Mouse (Mus musculus) CH12.LX (cell line): ENCODE measurements around the gene Ap2a2. TPM values are rescaled to one million over a fixed set of nuclear protein-coding genes. Genes with fewer than 3 reads are reported as not detected.

Experiments used
- DNase-seq: peaks from one replicate; pipeline ENCODE4 v3.0.0-alpha.2; 2013; ENCODE audit errors: extremely low read depth
- H3K27ac ChIP-seq: 2 replicates; pipeline ENCODE4 v1.5.1; 2012; ENCODE audit warnings: low read depth, mild to moderate bottlenecking, control low read depth, moderate library complexity; ENCODE audit not compliant: insufficient read depth
- H3K27me3 ChIP-seq: replicated peaks from 2 replicates; pipeline ENCODE3; 2012; ENCODE audit warnings: inconsistent platforms
- H3K36me3 ChIP-seq, 2 experiments: replicated peaks in 1 of 2; 2 replicates each; pipeline versions ENCODE3 to v1.6.1; 2012; ENCODE audit warnings: inconsistent platforms in 1 of 2, low read length in 1 of 2, mild to moderate bottlenecking in 1 of 2, mixed read lengths in 1 of 2, moderate library complexity in 1 of 2; ENCODE audit not compliant: control insufficient read depth in 1 of 2, insufficient read depth in 1 of 2
- H3K4me1 ChIP-seq, 2 experiments: 2 replicates each; pipeline ENCODE4 v1.6.1; 2012; ENCODE audit warnings: inconsistent platforms in 1 of 2, moderate library complexity in 1 of 2; ENCODE audit not compliant: insufficient read depth in 2 of 2, control insufficient read depth in 1 of 2
- H3K4me2 ChIP-seq: 2 replicates; pipeline ENCODE4 v1.6.1; 2012; ENCODE audit warnings: low read depth, mild to moderate bottlenecking, control low read depth; ENCODE audit not compliant: poor library complexity, insufficient read depth, severe bottlenecking
- H3K4me3 ChIP-seq, 3 experiments: fragments of 150-350 bp in 1 of 3; sonication (generic) in 1 of 3; replicated peaks in 1 of 3; 2 replicates each; pipeline versions ENCODE3 to v1.5.1; 2011 to 2012; ENCODE audit warnings: low read depth in 2 of 3, low read length in 2 of 3, mild to moderate bottlenecking in 2 of 3, moderate library complexity in 2 of 3, control low read depth in 1 of 3, improper control_type of control experiment in 1 of 3, inconsistent platforms in 1 of 3, mixed read lengths in 1 of 3; ENCODE audit not compliant: poor library complexity in 1 of 3
- H3K79me2 ChIP-seq: replicated peaks from 2 replicates; pipeline ENCODE4 v1.6.1; 2012; ENCODE audit warnings: mild to moderate bottlenecking, moderate library complexity; ENCODE audit not compliant: control insufficient read depth, poor library complexity, insufficient read depth, severe bottlenecking; ENCODE audit errors: extremely low read depth
- H3K9ac ChIP-seq: 2 replicates; pipeline ENCODE4 v1.6.1; 2012; ENCODE audit warnings: low read depth, mild to moderate bottlenecking, control low read depth, moderate library complexity; ENCODE audit not compliant: insufficient read depth
- H3K9me3 ChIP-seq: replicated peaks from 2 replicates; pipeline ENCODE3; 2012; ENCODE audit warnings: low read length, inconsistent platforms, mixed read lengths
- CTCF ChIP-seq, 2 experiments: IDR thresholded peaks in 1 of 2; conservative IDR thresholded peaks in 1 of 2; 2 replicates each; pipeline ENCODE4 v1.5.1; 2011 to 2012; ENCODE audit warnings: low read depth in 2 of 2, low read length in 2 of 2, improper control_type of control experiment in 1 of 2, inconsistent platforms in 1 of 2, mild to moderate bottlenecking in 1 of 2, moderate library complexity in 1 of 2
- ELF1 ChIP-seq: IDR thresholded peaks from 2 replicates; pipeline ENCODE4 v1.6.1; 2014; ENCODE audit warnings: low read depth, mild to moderate bottlenecking, inconsistent platforms, low read length, improper control_type of control experiment
- EP300 ChIP-seq: IDR thresholded peaks from 2 replicates; pipeline ENCODE4 v1.6.1; 2011; ENCODE audit warnings: low read length, improper control_type of control experiment
- HCFC1 ChIP-seq: IDR thresholded peaks from 2 replicates; pipeline ENCODE4 v1.6.1; 2012; ENCODE audit warnings: low read depth, mild to moderate bottlenecking, inconsistent platforms, low read length, improper control_type of control experiment
- IRF4 ChIP-seq: IDR thresholded peaks from 2 replicates; pipeline ENCODE4 v1.6.1; 2014; ENCODE audit warnings: low read depth, mild to moderate bottlenecking, inconsistent platforms, low read length, improper control_type of control experiment
- JUND ChIP-seq: conservative IDR thresholded peaks from 2 replicates; pipeline ENCODE4 v1.6.1; 2011; ENCODE audit warnings: low read depth, low read length, improper control_type of control experiment
- KAT2A ChIP-seq: IDR thresholded peaks from 2 replicates; pipeline ENCODE4 v1.6.1; 2012; ENCODE audit warnings: low read length, improper control_type of control experiment, inconsistent platforms; ENCODE audit not compliant: insufficient replicate concordance
- MAFK ChIP-seq: IDR thresholded peaks from 2 replicates; pipeline ENCODE4 v1.6.1; 2011; ENCODE audit warnings: low read length, improper control_type of control experiment; ENCODE audit not compliant: insufficient replicate concordance
- MAZ ChIP-seq: IDR thresholded peaks from 2 replicates; pipeline ENCODE4 v1.6.1; 2012; ENCODE audit warnings: low read depth, mild to moderate bottlenecking, inconsistent platforms, low read length, improper control_type of control experiment, moderate library complexity
- MEF2A ChIP-seq: IDR thresholded peaks from 2 replicates; pipeline ENCODE4 v1.6.1; 2014; ENCODE audit warnings: low read depth, mild to moderate bottlenecking, inconsistent platforms, low read length, improper control_type of control experiment, borderline replicate concordance
- MYC ChIP-seq: IDR thresholded peaks from 2 replicates; pipeline ENCODE4 v1.6.1; 2011; ENCODE audit warnings: low read depth, mild to moderate bottlenecking, improper control_type of control experiment, low read length
- NELFE ChIP-seq: IDR thresholded peaks from 2 replicates; pipeline ENCODE4 v1.6.1; 2011; ENCODE audit warnings: low read depth, low read length, improper control_type of control experiment
- PAX5 ChIP-seq: IDR thresholded peaks from 2 replicates; pipeline ENCODE4 v1.6.1; 2012; ENCODE audit warnings: low read length, inconsistent platforms, mixed read lengths
- POLR2A ChIP-seq: IDR thresholded peaks from 2 replicates; pipeline ENCODE4 v1.6.1; 2011; ENCODE audit warnings: low read depth, mild to moderate bottlenecking, improper control_type of control experiment, low read length
- RAD21 ChIP-seq: IDR thresholded peaks from 2 replicates; pipeline ENCODE4 v1.6.1; 2011; ENCODE audit warnings: low read depth, mild to moderate bottlenecking, low read length, improper control_type of control experiment, moderate library complexity
- SIN3A ChIP-seq: IDR thresholded peaks from 2 replicates; pipeline ENCODE4 v1.6.1; 2012; ENCODE audit warnings: low read length, improper control_type of control experiment, inconsistent platforms
- TBP ChIP-seq: conservative IDR thresholded peaks from 2 replicates; pipeline ENCODE4 v1.6.1; 2011; ENCODE audit warnings: low read depth, low read length, improper control_type of control experiment
- TCF12 ChIP-seq: IDR thresholded peaks from 2 replicates; pipeline ENCODE4 v1.6.1; 2014; ENCODE audit warnings: low read depth, mild to moderate bottlenecking, inconsistent platforms, low read length, improper control_type of control experiment
- USF1 ChIP-seq: IDR thresholded peaks from 2 replicates; pipeline ENCODE4 v1.6.1; 2014; ENCODE audit warnings: low read depth, mild to moderate bottlenecking, inconsistent platforms, low read length, improper control_type of control experiment
- ZC3H11A ChIP-seq: IDR thresholded peaks from 2 replicates; pipeline ENCODE4 v1.6.1; 2012; ENCODE audit warnings: low read depth, mild to moderate bottlenecking, inconsistent platforms, low read length, improper control_type of control experiment
- ZKSCAN1 ChIP-seq: IDR thresholded peaks from 2 replicates; pipeline ENCODE4 v1.6.1; 2012; ENCODE audit warnings: low read depth, inconsistent platforms, low read length, improper control_type of control experiment, borderline replicate concordance
- ZMIZ1 ChIP-seq: IDR thresholded peaks from 2 replicates; pipeline ENCODE4 v1.6.1; 2012; ENCODE audit warnings: low read depth, mild to moderate bottlenecking, inconsistent platforms, low read length, improper control_type of control experiment
- dilution Hi-C: fragments of 300-500 bp; cut with MboI; formaldehyde crosslinking; loops from 2 replicates; pipeline ENCODE4 v1.14.3; 2020; ENCODE audit warnings: low sequenced_read_pairs; ENCODE audit not compliant: extremely low pct_unique_long_range_greater_than_20kb, extremely low pct_ligation_motif_present
- in situ Hi-C: fragments of 300-500 bp; cut with MboI; formaldehyde crosslinking; loops from 3 replicates; pipeline ENCODE4 v1.14.3; 2019; ENCODE audit warnings: low sequenced_read_pairs, low pct_ligation_motif_present, low pct_unique_long_range_greater_than_20kb, mixed read lengths
- polyA plus RNA-seq: library from polyadenylated mRNA; unstranded; fragments of >175 nt; gene quantifications from 2 replicates; pipeline ENCODE4 v1.2.1, GENCODE M21; 2012; ENCODE audit warnings: low read depth; ENCODE audit not compliant: insufficient read length
- total RNA-seq, 2 experiments: library from RNA; depleted of rRNA; stranded (reverse); fragments of 300-350 nt in 1 of 2; fragments of >200 nt in 1 of 2; gene quantifications; 2 replicates each; pipeline ENCODE4 v1.2.3; 2012 to 2014

Ap2a2 gene
- total and polyA plus RNA-seq, 3 experiments = 30.0 to 50.7 (median 43.1) TPM

DNA sequence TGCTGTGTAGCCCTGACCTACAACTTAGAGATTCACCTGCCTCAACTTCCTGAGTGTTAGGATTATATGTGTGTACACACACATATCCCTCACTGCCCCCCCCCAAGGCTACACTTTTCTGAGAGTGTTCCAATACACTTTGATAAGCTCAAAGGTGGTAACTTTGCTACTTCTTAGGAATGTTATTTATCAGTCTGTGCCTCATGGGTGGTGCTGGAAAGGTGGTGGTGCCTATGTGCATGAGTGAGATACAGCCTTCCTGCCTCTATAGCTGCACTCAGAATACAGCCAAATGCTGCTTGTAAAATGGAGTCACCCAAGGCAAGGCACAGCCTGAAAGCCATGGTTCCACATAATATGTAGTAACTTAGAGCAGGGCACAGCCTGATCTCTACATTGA is 3.0 kb upstream of the Ap2a2 start:
- Histone ChIP-seq H3K4me3 (no peak overlapping the region), H3K4me2 (no peak overlapping the region), H3K79me2 (peaks cover 9% of the 10 kb centered on the region), H3K9ac (no peak overlapping the region), H3K27me3 (no peaks in the 10 kb centered on the region), H3K9me3 (no peaks in the 10 kb centered on the region), H3K27ac (no peak overlapping the region), H3K36me3 (no peaks in the 10 kb centered on the region), H3K4me1 (peaks cover 0 to 47% of the 10 kb centered on the region in 2 experiments; a peak in 2 of 4 replicates)
- TF ChIP-seq IRF4 (no peak), ELF1 (no peak), MEF2A (no peak), SIN3A (no peak), USF1 (no peak), TCF12 (no peak), CTCF (conservative IDR thresholded peaks at IDR 0.05 in 1 of 2, IDR thresholded peaks at IDR 0.05 in 1 of 2; ENCODE audit: low read depth in 2 of 2, low read length in 2 of 2) (no peak), ZKSCAN1 (no peak), HCFC1 (no peak), MAFK (no peak), MAZ (no peak), KAT2A (no peak), POLR2A (no peak), PAX5 (no peak), RAD21 (no peak), EP300 (no peak), ZMIZ1 (no peak), MYC (no peak)
- dilution Hi-C loops = no loop called here
- in situ Hi-C loops = no loop called here
- DNase-seq = no peak

DNA sequence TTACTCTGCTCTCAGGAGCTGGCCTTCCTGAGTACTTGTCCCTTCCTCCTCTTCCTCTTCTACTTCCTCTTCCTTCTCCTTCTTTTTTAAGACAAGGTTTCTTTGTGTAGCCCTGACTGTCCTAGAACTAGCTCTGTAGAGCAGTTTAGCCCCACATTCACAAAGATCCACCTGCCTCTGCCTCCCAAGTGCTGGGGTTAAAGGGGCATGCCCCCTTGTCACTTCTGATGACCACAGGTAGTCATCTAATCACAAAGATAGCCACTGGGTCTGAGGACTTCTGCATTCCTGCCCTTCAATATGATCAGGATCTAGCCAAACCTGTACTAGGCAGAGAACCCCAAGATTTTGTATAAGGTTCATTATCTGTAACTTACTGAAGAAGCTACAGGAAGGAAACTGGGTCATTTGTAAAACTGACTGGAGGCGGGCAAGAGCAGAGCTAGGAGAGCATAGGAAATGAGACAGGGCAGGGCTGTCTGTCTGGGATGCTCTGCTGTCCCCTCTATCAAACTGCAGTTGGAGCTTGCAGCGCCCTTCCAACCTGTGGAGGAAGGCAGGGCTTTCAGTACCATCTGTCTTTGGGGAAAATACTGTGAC is 2.1 kb upstream of the Ap2a2 start:
- in situ Hi-C loops (no loop called here), dilution Hi-C loops (no loop called here)
- no peak overlapping the region for H3K4me2 ChIP-seq
- no peak for DNase-seq
- TF ChIP-seq TBP (no peak), ELF1 (no peak), JUND (no peak), NELFE (no peak), ZC3H11A (no peak), MAFK (no peak), POLR2A (no peak), SIN3A (no peak)
- H3K27me3 ChIP-seq = no peaks in the 10 kb centered on the region
- peaks cover 6 to 56% of the 10 kb centered on the region in 2 experiments for H3K4me1 ChIP-seq
- no peak overlapping the region for H3K4me3 ChIP-seq
- H3K36me3 ChIP-seq = peaks cover 0 to 6% of the 10 kb centered on the region in 2 experiments
- no peaks in the 10 kb centered on the region for H3K9me3 ChIP-seq
- no peak overlapping the region for H3K27ac ChIP-seq
- H3K79me2 ChIP-seq = peaks cover 9% of the 10 kb centered on the region
- H3K9ac ChIP-seq = no peak overlapping the region
